Mouse (Mus musculus) intestine, embryonic 15.5 days (tissue): Measurements from ENCODE around the gene Cables2. TPM values are rescaled to one million over a fixed set of nuclear protein-coding genes. Genes with fewer than 3 reads are reported as not detected.
A peak's percentile ranks its signal among the peaks of the same experiment; 100 is the strongest.

Experiments
- ATAC-seq: fragments of 200-750 bp; cut with Nextera tagmentation; 2 replicates; pipeline ENCODE4 v1.8.0; 2017; ENCODE audit warnings: moderate TSS enrichment, moderate library complexity
- H3K27ac ChIP-seq: fragments of 300-500 bp; sonication (generic); 2 replicates; pipeline ENCODE4 v1.5.1; 2015; ENCODE audit warnings: mild to moderate bottlenecking, inconsistent platforms
- H3K27me3 ChIP-seq: fragments of 300-500 bp; sonication (generic); replicated peaks from 2 replicates; pipeline ENCODE4 v1.6.1; 2015; ENCODE audit warnings: inconsistent platforms
- H3K36me3 ChIP-seq: fragments of 300-500 bp; sonication (generic); 2 replicates; pipeline ENCODE4 v1.6.1; 2015; ENCODE audit warnings: inconsistent platforms
- H3K4me1 ChIP-seq: fragments of 300-500 bp; sonication (generic); replicated peaks from 2 replicates; pipeline ENCODE4 v1.6.1; 2015; ENCODE audit warnings: inconsistent platforms
- H3K4me2 ChIP-seq: fragments of 300-500 bp; sonication (generic); replicated peaks from 2 replicates; pipeline ENCODE4 v1.6.1; 2015; ENCODE audit warnings: mild to moderate bottlenecking, inconsistent platforms
- H3K4me3 ChIP-seq: fragments of 300-500 bp; sonication (generic); replicated peaks from 2 replicates; pipeline ENCODE4 v1.5.1; 2015; ENCODE audit warnings: inconsistent platforms
- H3K9ac ChIP-seq: fragments of 300-500 bp; sonication (generic); 2 replicates; pipeline ENCODE4 v1.6.1; 2015; ENCODE audit warnings: inconsistent platforms
- H3K9me3 ChIP-seq: fragments of 300-500 bp; sonication (generic); 2 replicates; pipeline ENCODE4 v1.6.1; 2016; ENCODE audit warnings: inconsistent platforms
- WGBS: fragments of 180-500 bp; shearing (Covaris S2); methylation state at CpG from one replicate; pipeline ENCODE4 v1.1.7; 2015; 5-methylcytosine and 5-hydroxymethylcytosine counted together
- polyA plus RNA-seq: library from polyadenylated mRNA; unstranded; fragments of >200 nt; fragmentation: Nextera tagmentation; extraction: Ambion mirVana; gene quantifications from 2 replicates; pipeline ENCODE4 v1.2.1, GENCODE M21; 2015

Cables2 gene
- polyA plus RNA-seq, 1 experiment from 2014 or later = 11.4 TPM

DNA sequence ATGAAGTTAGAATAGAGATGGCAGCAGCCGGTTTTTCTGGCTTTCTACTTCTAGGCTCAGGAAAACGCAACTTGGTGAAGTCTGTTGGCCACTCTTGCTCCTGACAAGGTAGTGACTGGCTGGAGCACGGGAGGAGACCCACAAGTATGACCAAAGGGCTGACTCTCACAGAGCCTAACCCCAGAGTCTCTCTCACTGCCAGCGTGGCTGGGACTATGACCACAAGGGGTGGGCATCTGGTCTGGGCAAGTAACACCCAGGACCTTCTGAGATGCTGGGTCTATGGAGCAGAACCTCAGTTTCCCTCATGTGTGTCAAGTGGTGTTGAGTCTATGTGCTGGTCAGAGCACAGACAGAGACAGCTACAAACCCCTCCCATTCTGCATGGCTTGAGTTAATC, 3.1 kb upstream of the Cables2 start:
- WGBS = 35% methylated on average over 4 of the region's 4 CpGs
- Histone ChIP-seq H3K9me3 (no peaks in the 10 kb centered on the region), H3K4me1 (peaks cover 41% of the 10 kb centered on the region), H3K4me2 (peak overlapping the region; percentile 23), H3K27me3 (no peaks in the 10 kb centered on the region), H3K4me3 (no peak overlapping the region), H3K9ac (no peak overlapping the region), H3K27ac (peak overlapping the region; percentile 86), H3K36me3 (no peaks in the 10 kb centered on the region)
- 0 out of 2 replicates have a peak, but pooled peaks have one; percentile 0 for ATAC-seq

DNA sequence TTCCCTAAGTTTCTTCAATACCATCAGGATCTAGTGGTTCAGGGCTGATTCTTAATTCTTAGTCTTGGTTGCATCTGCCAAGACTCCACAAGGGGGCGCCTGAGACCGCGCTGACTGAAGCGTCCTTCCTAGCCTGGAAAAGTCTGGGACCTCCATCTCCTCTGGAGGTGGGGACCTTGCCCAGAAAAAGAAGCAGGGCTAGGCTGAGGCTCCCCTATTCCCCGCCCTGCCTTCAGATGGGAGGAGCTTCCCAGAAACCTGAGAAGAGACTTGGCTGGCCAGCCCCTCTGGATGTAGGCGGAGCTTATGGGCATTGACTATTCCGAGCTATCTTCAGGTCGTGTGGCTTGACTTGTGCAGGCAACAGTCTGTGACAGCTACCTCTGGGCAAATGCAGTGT, 2.5 kb upstream of the Cables2 start:
- ATAC-seq = peak; percentile 58
- Histone ChIP-seq H3K9ac (no peak overlapping the region), H3K4me1 (peaks cover 43% of the 10 kb centered on the region), H3K9me3 (no peaks in the 10 kb centered on the region), H3K4me3 (no peak overlapping the region), H3K27me3 (no peaks in the 10 kb centered on the region), H3K4me2 (peak overlapping the region; percentile 23), H3K27ac (peak overlapping the region; percentile 86), H3K36me3 (no peaks in the 10 kb centered on the region)
- WGBS = 1% methylated on average over 8 of the region's 8 CpGs

DNA sequence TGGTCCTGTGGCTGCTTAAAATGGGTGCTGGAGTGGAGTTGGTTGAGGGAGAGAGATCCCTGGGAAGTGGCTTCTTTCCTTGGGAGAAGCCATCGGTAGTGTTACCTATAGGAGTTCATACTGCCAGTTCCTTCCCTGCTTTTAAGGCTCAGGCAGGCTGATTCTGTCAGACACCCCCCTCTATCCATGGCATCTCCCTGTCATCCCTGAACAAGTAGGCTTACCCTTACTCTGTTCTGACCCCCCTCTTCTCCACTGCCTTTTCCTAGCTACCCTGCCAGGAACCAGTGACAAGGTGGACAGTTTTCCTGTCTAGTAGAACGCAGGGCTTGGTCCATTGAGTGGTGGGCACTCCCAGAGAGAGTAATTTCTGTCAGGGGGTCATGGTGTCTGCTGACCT, 1.2 kb upstream of the Cables2 start:
- WGBS = 86% methylated on average over 2 of the region's 2 CpGs
- Histone ChIP-seq H3K36me3 (0 out of 2 replicates have a peak, but pooled peaks cover 4% of the 10 kb centered on the region), H3K27ac (no peak overlapping the region), H3K4me2 (no peak overlapping the region), H3K9me3 (no peaks in the 10 kb centered on the region), H3K9ac (no peak overlapping the region), H3K4me1 (peaks cover 38% of the 10 kb centered on the region), H3K27me3 (no peaks in the 10 kb centered on the region), H3K4me3 (no peak overlapping the region)
- ATAC-seq = no peak

DNA sequence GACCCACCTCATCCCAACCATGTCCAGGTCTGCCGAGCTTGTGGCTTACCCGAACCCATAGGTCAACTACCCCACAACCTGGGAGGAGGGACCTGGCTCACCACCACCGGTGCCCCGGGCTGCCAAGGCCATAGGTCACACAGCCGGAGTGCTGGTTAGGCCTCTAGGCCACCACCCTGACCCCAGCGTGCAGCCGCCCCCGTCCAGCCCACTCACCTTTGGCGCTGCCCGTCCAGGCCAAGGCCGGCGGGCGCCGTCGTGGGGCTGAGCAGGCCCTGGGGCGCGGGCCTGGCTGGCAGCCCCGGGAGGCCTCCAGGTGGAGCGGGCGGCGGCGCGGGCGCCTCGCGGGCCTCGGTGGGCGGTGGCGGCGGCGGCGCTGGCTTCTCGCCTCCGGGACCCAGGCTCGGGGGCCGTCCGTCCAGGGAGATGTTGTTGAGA, 393 bp downstream of the Cables2 start:
- ATAC-seq = peak; percentile 23
- peak overlapping the region; percentile 81 for H3K4me3 ChIP-seq
- H3K9ac ChIP-seq = peak overlapping the region; percentile 93
- H3K36me3 ChIP-seq = 0 out of 2 replicates have a peak, but pooled peaks cover 9% of the 10 kb centered on the region
- H3K4me2 ChIP-seq = peak overlapping the region; percentile 78
- under 1% methylated on average over 34 of the region's 37 CpGs for WGBS
- H3K27me3 ChIP-seq = no peaks in the 10 kb centered on the region
- H3K27ac ChIP-seq = peak overlapping the region; percentile 65
- H3K4me1 ChIP-seq = peaks cover 31% of the 10 kb centered on the region
- no peaks in the 10 kb centered on the region for H3K9me3 ChIP-seq

DNA sequence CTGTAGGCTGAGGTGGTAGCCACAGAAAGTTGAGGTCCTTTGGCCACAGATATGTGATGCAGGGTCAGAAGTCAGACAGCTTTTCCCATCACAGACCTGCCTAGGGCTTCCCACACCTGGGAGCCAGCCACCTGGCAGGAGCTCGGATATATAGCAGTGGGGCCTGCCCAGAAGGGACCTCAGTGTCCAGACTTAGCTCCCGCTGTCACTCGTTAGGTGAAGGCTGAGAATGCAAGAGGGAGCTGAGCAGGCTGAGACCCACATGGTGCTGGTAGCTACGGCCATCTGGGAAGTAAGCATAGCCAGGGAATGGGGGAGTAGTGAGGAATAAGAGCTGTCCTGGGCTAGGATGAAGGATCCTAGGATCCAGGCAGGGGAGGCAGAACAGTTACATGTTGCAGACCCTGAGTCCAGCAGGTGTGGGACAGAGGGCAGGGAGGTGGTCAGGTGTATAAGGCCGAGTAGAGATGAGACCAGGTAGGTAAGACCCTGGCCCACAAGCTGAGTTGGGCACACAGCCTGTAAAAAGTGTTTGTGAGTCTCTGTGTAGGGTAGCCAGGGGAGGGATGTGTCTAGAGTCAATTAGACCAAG, 1.4 kb downstream of the Cables2 start:
- Histone ChIP-seq H3K4me2 (peak overlapping the region; percentile 78), H3K4me3 (peak overlapping the region; percentile 81), H3K27ac (no peak overlapping the region), H3K4me1 (peaks cover 27% of the 10 kb centered on the region), H3K36me3 (peaks cover 11% of the 10 kb centered on the region; the same call in 1 of the 2 replicates), H3K9ac (peak overlapping the region; percentile 93), H3K9me3 (no peaks in the 10 kb centered on the region), H3K27me3 (no peaks in the 10 kb centered on the region)
- ATAC-seq = no peak
- WGBS = 61% methylated on average over 5 of the region's 5 CpGs

DNA sequence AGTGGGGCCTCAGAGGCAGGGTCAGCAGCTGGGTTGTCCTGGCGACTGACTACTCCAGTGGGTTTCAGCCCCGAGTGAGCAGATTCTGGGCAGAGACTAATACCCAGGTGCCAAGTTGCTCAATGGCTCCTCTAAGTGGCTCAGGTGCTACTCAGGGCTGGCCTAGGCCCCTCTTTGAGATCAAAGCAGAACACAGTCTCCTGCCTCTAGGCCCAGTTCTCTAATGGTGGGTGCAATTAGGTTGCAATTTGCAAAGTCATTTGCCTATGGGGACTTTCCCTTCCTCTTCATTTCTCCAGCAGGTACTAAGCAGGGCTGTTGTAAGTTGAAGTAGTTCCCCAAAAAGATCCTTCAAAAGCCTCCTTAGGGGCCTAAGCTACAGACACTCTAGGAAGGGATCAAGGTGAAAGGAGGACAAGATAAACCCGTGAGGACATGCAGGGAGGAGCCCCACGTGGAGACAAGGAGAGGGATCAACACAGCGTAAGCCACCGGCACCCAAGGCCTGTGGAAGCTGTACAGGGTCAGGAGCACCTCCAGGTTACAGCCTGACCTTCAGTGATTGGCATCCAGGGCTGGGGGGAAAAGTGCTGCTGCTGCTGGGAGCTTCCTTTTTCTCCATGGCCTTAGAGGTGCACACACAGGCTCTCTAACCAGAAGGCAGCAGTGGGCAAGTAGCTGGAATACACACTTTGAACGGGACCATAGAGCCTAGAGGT, 2.6 kb downstream of the Cables2 start:
- Histone ChIP-seq H3K4me1 (peaks cover 19% of the 10 kb centered on the region), H3K36me3 (peaks cover 18% of the 10 kb centered on the region; the same call in 1 of the 2 replicates), H3K4me2 (no peak overlapping the region), H3K9me3 (no peaks in the 10 kb centered on the region), H3K27ac (no peak overlapping the region), H3K9ac (peak overlapping the region; percentile 5; the same call in 1 of the 2 replicates), H3K4me3 (no peak overlapping the region), H3K27me3 (no peaks in the 10 kb centered on the region)
- WGBS = 66% methylated on average over 7 of the region's 7 CpGs
- no peak for ATAC-seq

DNA sequence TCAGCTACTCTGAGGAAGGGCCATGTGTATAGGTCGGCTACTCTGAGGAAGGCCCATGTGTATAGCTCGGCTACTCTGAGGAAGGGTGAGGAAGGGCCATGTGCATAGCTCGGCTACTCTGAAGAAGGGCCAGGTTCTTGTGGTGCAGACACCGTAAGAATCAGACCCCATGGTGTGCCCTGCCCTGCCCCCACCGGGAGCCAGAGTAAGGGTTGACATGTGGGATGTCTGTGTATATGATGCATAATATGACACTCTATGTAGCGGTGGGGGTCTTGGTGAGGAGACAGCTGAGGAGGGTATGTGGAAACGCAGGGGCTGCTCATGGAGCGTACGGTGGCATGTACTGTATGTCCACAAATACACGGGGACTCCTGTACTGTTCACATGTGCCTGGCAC, 4.0 kb downstream of the Cables2 start:
- H3K4me2 ChIP-seq = no peak overlapping the region
- no peak for ATAC-seq
- H3K36me3 ChIP-seq = peaks cover 18% of the 10 kb centered on the region; the same call in 1 of the 2 replicates
- H3K27me3 ChIP-seq = no peaks in the 10 kb centered on the region
- peaks cover 19% of the 10 kb centered on the region for H3K4me1 ChIP-seq
- H3K27ac ChIP-seq = no peak overlapping the region
- no peak overlapping the region for H3K9ac ChIP-seq
- H3K9me3 ChIP-seq = no peaks in the 10 kb centered on the region
- no peak overlapping the region for H3K4me3 ChIP-seq
- 90% methylated on average over 10 of the region's 10 CpGs for WGBS

DNA sequence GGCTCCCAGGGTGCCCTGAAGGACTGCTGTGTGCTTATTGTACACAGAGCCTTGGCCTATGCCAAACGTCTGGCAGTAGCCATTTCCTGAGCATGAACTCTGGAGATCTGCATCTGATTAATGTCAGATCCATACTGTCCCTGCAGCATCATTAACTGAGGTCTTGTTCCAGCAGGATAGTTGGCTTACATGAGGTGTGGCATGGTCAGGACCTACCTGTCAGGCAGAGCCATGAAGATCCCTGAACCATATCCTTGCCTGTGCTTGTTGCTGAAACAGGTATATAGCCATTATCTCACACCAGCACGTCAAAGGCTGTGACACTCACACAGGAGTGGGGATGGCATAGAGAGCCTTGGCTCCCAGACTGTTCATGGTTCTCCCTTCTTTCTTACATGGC, 5.3 kb downstream of the Cables2 start:
- Histone ChIP-seq H3K9me3 (no peaks in the 10 kb centered on the region), H3K4me3 (no peak overlapping the region), H3K4me2 (no peak overlapping the region), H3K9ac (no peak overlapping the region), H3K4me1 (peaks cover 13% of the 10 kb centered on the region), H3K27me3 (no peaks in the 10 kb centered on the region), H3K27ac (no peak overlapping the region), H3K36me3 (peaks cover 22% of the 10 kb centered on the region; the same call in 1 of the 2 replicates)
- WGBS = 64% methylated on average over 2 of the region's 2 CpGs
- no peak for ATAC-seq

DNA sequence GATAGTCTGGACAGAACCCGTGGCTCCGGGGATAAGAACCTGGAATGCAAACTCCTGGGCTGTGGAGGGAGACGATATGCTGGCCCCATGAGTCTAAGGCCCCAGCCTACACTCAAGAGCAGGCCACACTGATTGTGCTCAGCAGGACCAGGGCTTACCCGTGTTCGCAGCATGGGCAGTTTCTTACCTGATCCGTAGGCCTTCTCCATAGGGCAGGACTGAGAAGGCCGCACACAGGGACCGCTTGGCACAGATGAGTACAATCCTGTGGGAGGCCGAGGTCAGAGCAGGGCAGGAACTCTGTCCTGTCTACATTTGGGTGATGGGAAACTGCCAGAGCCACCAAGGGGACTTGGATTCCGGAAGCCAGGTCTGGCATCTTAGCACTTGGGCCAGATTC, 10.4 kb downstream of the Cables2 start:
- no peaks in the 10 kb centered on the region for H3K9me3 ChIP-seq
- 0 out of 2 replicates have a peak, but pooled peaks cover 4% of the 10 kb centered on the region for H3K4me1 ChIP-seq
- H3K4me3 ChIP-seq = no peak overlapping the region
- no peaks in the 10 kb centered on the region for H3K27me3 ChIP-seq
- H3K36me3 ChIP-seq = peaks cover 35% of the 10 kb centered on the region
- no peak for ATAC-seq
- no peak overlapping the region for H3K9ac ChIP-seq
- H3K4me2 ChIP-seq = no peak overlapping the region
- H3K27ac ChIP-seq = 0 out of 2 replicates have a peak overlapping the region, but pooled peaks have one; percentile 27
- 86% methylated on average over 10 of the region's 10 CpGs for WGBS

DNA sequence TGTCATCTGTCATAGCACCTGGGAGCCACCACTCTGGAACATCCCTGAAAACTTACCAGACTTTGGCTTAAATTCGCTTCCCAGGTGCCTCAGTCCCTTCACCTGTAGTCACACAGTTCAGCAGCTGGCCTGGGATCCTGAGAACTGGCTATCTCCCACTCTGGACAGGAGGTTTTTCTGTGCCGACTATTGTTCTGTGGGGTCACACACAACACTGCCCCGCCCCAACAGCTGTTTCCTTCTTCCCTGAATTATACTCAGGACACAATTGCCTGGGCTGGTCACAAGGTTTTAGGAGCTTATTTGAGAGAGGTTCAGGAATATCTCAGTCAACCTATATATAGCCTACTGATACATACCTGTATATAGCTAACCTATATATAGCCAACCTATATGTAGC, 10.9 kb downstream of the Cables2 start:
- H3K36me3 ChIP-seq = peaks cover 35% of the 10 kb centered on the region
- no peak overlapping the region for H3K4me2 ChIP-seq
- 71% methylated on average over 3 of the region's 3 CpGs for WGBS
- H3K9me3 ChIP-seq = no peaks in the 10 kb centered on the region
- H3K27me3 ChIP-seq = no peaks in the 10 kb centered on the region
- no peak overlapping the region for H3K4me3 ChIP-seq
- H3K9ac ChIP-seq = no peak overlapping the region
- no peak for ATAC-seq
- H3K4me1 ChIP-seq = 0 out of 2 replicates have a peak, but pooled peaks cover 4% of the 10 kb centered on the region
- no peak overlapping the region for H3K27ac ChIP-seq

DNA sequence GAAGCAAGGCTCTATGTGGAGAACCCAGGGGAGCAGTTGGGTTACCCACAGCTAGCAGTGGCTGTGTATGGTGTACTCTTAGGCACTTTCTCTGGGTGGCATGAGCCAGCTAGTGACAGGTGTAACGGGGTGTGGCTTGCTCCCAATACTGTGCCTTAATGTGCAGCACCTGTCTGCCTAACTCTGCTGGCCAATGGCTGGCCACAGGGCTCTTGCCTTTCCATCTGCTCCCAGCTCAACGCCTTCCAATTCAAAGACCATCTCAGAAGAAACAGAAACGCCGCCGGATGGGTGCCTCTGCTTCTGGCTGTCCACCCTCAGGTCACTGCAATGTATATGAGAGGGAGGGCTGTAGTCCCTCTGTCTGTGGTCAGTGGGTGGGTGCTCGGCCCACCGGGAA, 11.4 kb downstream of the Cables2 start:
- Histone ChIP-seq H3K27ac (0 out of 2 replicates have a peak overlapping the region, but pooled peaks have one; percentile 7), H3K9ac (no peak overlapping the region), H3K4me1 (0 out of 2 replicates have a peak, but pooled peaks cover 4% of the 10 kb centered on the region), H3K4me2 (no peak overlapping the region), H3K36me3 (peaks cover 32% of the 10 kb centered on the region), H3K9me3 (no peaks in the 10 kb centered on the region), H3K4me3 (no peak overlapping the region), H3K27me3 (no peaks in the 10 kb centered on the region)
- WGBS = 88% methylated on average over 7 of the region's 7 CpGs
- ATAC-seq = no peak

DNA sequence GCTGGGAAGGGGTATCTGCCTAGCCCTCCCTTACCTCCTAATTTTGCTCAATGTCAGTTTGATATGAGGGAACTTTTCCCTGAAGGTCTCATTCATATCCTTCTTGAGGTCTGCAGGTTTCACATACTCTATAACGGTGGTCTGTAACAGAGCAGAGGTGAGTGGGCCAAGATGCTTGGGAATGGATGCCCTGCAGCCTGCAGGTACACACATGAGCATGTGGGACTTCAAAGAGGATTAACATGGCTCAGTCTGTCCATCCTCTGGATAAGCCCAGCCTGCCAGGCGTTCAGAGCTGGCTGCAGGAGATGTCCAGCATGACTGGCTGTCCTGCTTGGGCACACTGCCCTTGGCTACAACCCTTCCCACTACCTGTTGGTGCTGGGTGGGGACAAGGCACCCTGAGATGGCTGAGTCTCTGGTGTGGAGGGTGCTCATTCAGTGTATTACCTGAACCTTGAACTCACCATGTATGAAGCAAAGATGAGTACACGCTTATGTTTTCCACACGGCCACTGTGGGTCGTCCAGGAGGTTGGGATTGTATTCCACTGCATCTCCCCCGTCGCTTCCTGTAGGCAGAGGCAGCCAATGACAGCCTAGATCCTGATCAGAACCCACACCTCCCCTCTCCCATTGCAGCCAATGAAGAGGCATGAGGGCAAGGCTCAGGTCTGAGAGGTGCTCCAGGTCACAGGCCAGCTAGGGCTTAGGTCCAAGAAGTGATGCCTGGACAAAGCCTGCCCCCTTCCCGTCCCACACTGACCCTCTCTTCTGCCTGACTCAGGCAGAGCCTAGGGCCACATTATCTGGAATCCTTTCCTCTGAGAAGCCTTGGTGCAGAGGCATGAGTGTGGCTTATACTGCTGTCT, 12.5 kb downstream of the Cables2 start:
- H3K27ac ChIP-seq = no peak overlapping the region
- H3K4me3 ChIP-seq = no peak overlapping the region
- no peak overlapping the region for H3K9ac ChIP-seq
- WGBS = 57% methylated on average over 8 of the region's 8 CpGs
- H3K4me1 ChIP-seq = 0 out of 2 replicates have a peak, but pooled peaks cover 10% of the 10 kb centered on the region
- no peaks in the 10 kb centered on the region for H3K27me3 ChIP-seq
- H3K36me3 ChIP-seq = peaks cover 26% of the 10 kb centered on the region
- no peak for ATAC-seq
- no peaks in the 10 kb centered on the region for H3K9me3 ChIP-seq
- H3K4me2 ChIP-seq = no peak overlapping the region
